Mouse (Mus musculus): ENCODE results near the gene Gm20388. TPM values are rescaled to one million over a fixed set of nuclear protein-coding genes. Genes with fewer than 3 reads are reported as not detected.
A peak's percentile ranks its signal among the peaks of the same experiment; 100 is the strongest.

Gene Gm20388
- polyA plus RNA-seq, 1 experiment from 2014 or later, result not detected

DNA sequence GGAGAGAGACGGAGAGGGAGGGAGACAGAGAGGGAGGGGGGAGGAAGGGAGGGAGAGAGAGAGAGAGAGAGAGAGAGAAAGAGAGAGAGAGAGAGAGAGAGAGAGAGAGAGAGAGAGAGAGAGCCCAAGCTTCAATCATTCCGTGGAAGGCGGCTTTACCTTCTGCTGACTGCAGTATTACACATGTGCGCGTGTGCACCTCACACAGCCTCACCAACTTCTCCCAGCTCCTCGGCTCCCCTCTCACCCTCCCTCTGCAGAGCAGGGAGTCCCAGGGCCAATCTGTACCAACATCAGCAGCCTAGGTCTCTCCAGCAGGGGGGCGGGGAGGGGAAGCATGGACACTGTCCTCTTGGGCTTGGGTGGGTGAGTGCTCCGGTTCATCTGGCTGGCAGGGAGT is 2452.3 kb downstream of the Gm20388 start:
- DNase-seq (ENCODE audit: low spot score, missing footprints), result no peak
- H3K4me1 ChIP-seq (ENCODE audit: control insufficient read depth, insufficient read depth, low read length), result no peaks in the 10 kb centered on the region
- H3K9ac ChIP-seq (ENCODE audit: low read length), result no peak overlapping the region
- no peaks in the 10 kb centered on the region for H3K36me3 ChIP-seq (ENCODE audit: control insufficient read depth, insufficient read depth, low read length)
- 48% methylated on average over 7 of the region's 8 CpGs for WGBS
- no peak for ATAC-seq (ENCODE audit: low FRiP score)
- H3K27ac ChIP-seq (ENCODE audit: low read depth, low read length), result no peak overlapping the region
- no peaks in the 10 kb centered on the region for H3K9me3 ChIP-seq (ENCODE audit: control insufficient read depth, low read length)
- H3K4me2 ChIP-seq, result no peak overlapping the region
- H3K27me3 ChIP-seq (ENCODE audit: control insufficient read depth, insufficient read depth, low read length), result no peaks in the 10 kb centered on the region
- no peak overlapping the region for H3K4me3 ChIP-seq (ENCODE audit: low read depth, low read length)

DNA sequence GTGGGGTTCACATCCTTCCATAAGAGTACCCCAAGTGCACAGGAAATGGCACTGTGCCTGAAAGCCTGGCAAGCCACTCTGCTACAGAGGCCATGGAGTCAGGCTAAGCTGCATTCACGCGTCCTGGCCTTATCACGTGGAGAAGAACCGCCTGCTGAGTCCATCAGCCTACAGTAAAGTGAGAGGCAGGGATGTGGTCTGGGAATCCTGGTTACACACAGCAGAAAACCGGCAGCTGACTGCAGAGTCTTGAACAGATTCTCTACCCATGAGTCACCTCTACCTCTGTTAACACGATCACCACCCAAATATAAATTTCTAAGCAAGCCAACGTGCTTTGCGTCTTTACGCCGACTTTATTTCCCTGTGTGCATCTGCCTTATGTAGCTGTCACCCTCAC is 2457.9 kb downstream of the Gm20388 start:
- ATAC-seq (ENCODE audit: low FRiP score), result no peak
- H3K27me3 ChIP-seq (ENCODE audit: control insufficient read depth, insufficient read depth, low read length), result no peaks in the 10 kb centered on the region; the same call in 1 of the 2 replicates
- no peak overlapping the region for H3K4me2 ChIP-seq
- H3K27ac ChIP-seq (ENCODE audit: low read depth, low read length), result no peak overlapping the region
- no peak overlapping the region for H3K4me3 ChIP-seq (ENCODE audit: low read depth, low read length)
- DNase-seq (ENCODE audit: low spot score, missing footprints), result no peak
- H3K36me3 ChIP-seq (ENCODE audit: control insufficient read depth, insufficient read depth, low read length), result no peaks in the 10 kb centered on the region
- 79% methylated on average over 10 of the region's 10 CpGs for WGBS
- H3K9ac ChIP-seq (ENCODE audit: low read length), result no peak overlapping the region
- H3K9me3 ChIP-seq (ENCODE audit: control insufficient read depth, low read length), result no peaks in the 10 kb centered on the region
- H3K4me1 ChIP-seq (ENCODE audit: control insufficient read depth, insufficient read depth, low read length), result no peaks in the 10 kb centered on the region; the same call in 1 of the 2 replicates

DNA sequence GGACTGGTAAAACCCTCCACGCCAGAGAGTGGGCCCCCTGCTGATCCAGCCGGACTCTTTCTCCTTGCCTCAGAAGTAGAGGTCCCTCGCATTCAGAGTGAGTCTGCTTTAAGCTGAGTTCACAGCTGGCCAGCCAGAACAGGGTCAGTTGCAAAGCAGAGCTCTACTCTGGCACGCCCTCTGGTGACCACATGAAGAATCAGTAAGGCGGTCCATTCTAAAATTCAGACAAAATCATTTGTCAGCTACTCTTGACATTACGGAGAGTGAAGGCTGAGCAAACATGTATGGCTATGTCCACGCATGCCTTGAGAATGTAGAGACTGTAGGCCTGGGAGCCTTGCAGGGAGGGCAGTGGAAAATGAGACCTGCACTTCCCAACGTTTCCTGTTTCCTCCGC is 2459.0 kb downstream of the Gm20388 start:
- H3K36me3 ChIP-seq (ENCODE audit: control insufficient read depth, insufficient read depth, low read length), result no peaks in the 10 kb centered on the region
- H3K9ac ChIP-seq (ENCODE audit: low read length), result no peak overlapping the region

DNA sequence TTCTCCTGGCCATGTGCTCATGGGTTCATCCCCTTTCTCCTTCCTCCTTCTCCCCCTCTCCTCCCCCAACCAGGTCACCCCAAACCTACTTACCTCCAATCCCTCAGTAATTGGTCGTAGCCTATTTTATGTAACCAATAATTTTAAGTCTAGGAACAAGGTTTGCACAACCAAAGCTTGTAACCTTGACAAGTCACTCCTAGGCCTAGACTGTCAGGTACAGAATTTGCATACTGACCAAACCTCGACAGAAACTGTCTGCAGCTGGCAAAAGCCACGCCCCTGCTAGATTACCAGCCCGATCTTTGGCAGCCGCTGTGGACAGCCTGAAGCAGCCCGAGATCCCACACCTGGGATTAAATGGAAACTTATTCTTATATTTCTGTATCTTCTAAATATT is 2461.1 kb downstream of the Gm20388 start:
- ATAC-seq (ENCODE audit: low FRiP score), result no peak
- Histone ChIP-seq H3K9ac (ENCODE audit: low read length) (no peak overlapping the region), H3K4me1 (ENCODE audit: control insufficient read depth, insufficient read depth, low read length) (peaks cover 4% of the 10 kb centered on the region), H3K27ac (ENCODE audit: low read depth, low read length) (no peak overlapping the region), H3K4me3 (ENCODE audit: low read depth, low read length) (no peak overlapping the region), H3K9me3 (ENCODE audit: control insufficient read depth, low read length) (no peaks in the 10 kb centered on the region), H3K27me3 (ENCODE audit: control insufficient read depth, insufficient read depth, low read length) (no peaks in the 10 kb centered on the region; the same call in 1 of the 2 replicates), H3K36me3 (ENCODE audit: control insufficient read depth, insufficient read depth, low read length) (no peaks in the 10 kb centered on the region), H3K4me2 (no peak overlapping the region)
- no peak for DNase-seq (ENCODE audit: low spot score, missing footprints)
- WGBS, result 84% methylated on average over 6 of the region's 6 CpGs

More for the DNA sequence above, 2459.0 kb downstream of the Gm20388 start:
- DNase-seq (ENCODE audit: low spot score, missing footprints), result peak; percentile 89
- Histone ChIP-seq H3K4me2 (no peak overlapping the region), H3K27ac (ENCODE audit: low read depth, low read length) (no peak overlapping the region), H3K4me1 (ENCODE audit: control insufficient read depth, insufficient read depth, low read length) (no peaks in the 10 kb centered on the region; the same call in 1 of the 2 replicates), H3K9me3 (ENCODE audit: control insufficient read depth, low read length) (no peaks in the 10 kb centered on the region), H3K27me3 (ENCODE audit: control insufficient read depth, insufficient read depth, low read length) (no peaks in the 10 kb centered on the region; the same call in 1 of the 2 replicates), H3K4me3 (ENCODE audit: low read depth, low read length) (no peak overlapping the region)
- WGBS, result 15% methylated on average over 9 of the region's 9 CpGs
- peak; percentile 61 for ATAC-seq (ENCODE audit: low FRiP score)

DNA sequence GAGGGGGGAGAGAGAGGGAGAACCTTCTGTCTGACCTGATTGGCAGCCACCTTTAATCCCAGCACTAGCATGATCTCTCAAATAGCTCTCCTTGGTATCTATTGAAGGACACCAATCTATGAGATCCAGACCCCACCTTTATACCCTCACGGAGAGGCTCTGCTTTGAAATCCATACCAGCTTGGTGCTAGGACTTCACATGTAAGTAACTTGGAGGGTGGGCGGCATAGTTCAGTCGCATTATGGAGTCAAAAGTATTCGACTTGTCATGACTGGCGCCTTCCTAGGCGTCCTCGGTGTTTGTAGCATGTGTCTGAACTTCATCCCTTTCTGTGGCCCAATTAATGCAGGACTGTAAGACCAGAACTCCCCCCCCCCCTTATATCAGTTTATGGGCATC is 2464.7 kb downstream of the Gm20388 start:
- Histone ChIP-seq H3K27me3 (ENCODE audit: control insufficient read depth, insufficient read depth, low read length) (no peaks in the 10 kb centered on the region), H3K4me2 (no peak overlapping the region), H3K9ac (ENCODE audit: low read length) (no peak overlapping the region), H3K27ac (ENCODE audit: low read depth, low read length) (no peak overlapping the region), H3K9me3 (ENCODE audit: control insufficient read depth, low read length) (no peaks in the 10 kb centered on the region), H3K4me1 (ENCODE audit: control insufficient read depth, insufficient read depth, low read length) (peaks cover 15% of the 10 kb centered on the region), H3K36me3 (ENCODE audit: control insufficient read depth, insufficient read depth, low read length) (no peaks in the 10 kb centered on the region), H3K4me3 (ENCODE audit: low read depth, low read length) (no peak overlapping the region)
- DNase-seq (ENCODE audit: low spot score, missing footprints) (no peak), ATAC-seq (ENCODE audit: low FRiP score) (no peak)
- 94% methylated on average over 7 of the region's 7 CpGs for WGBS

DNA sequence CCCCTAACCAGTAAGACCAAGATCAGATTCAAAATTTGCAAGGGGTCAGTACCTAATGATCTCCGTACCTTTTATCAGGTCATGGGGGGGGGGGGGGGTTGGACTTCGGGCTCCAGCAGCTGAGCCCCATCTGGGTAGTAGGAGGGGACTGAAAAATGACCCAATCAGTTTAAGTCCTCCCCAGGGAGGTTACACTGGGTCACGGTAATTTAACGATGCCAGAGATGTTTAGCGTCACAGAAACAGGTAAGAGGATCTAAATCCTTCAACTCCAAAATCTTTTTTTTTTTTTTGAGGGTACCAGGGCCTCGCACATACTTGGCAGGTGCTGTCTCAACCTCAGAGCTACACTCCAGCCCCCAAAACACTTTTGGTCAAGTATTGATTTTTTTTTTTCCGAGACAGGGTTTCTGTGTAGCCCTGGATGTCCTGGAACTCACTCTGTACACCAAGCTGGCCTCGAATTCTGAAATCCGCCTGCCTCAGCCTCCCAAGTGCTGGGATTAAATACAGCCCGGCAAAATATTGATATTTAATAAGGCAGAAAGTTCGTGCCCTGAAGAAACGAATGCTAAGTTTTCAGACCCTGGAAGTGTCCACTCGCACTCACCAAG is 2465.2 kb downstream of the Gm20388 start:
- H3K4me1 ChIP-seq (ENCODE audit: control insufficient read depth, insufficient read depth, low read length), result peaks cover 15% of the 10 kb centered on the region
- H3K36me3 ChIP-seq (ENCODE audit: control insufficient read depth, insufficient read depth, low read length), result no peaks in the 10 kb centered on the region
- peak; percentile 49 for ATAC-seq (ENCODE audit: low FRiP score)
- peak overlapping the region; percentile 41 for H3K4me2 ChIP-seq
- WGBS, result 28% methylated on average over 13 of the region's 13 CpGs
- no peaks in the 10 kb centered on the region for H3K9me3 ChIP-seq (ENCODE audit: control insufficient read depth, low read length)
- DNase-seq (ENCODE audit: low spot score, missing footprints), result no peak
- H3K4me3 ChIP-seq (ENCODE audit: low read depth, low read length), result peak overlapping the region; percentile 92
- peak overlapping the region; percentile 51; the same call in 1 of the 2 replicates for H3K9ac ChIP-seq (ENCODE audit: low read length)
- H3K27me3 ChIP-seq (ENCODE audit: control insufficient read depth, insufficient read depth, low read length), result no peaks in the 10 kb centered on the region
- no peak overlapping the region for H3K27ac ChIP-seq (ENCODE audit: low read depth, low read length)

DNA sequence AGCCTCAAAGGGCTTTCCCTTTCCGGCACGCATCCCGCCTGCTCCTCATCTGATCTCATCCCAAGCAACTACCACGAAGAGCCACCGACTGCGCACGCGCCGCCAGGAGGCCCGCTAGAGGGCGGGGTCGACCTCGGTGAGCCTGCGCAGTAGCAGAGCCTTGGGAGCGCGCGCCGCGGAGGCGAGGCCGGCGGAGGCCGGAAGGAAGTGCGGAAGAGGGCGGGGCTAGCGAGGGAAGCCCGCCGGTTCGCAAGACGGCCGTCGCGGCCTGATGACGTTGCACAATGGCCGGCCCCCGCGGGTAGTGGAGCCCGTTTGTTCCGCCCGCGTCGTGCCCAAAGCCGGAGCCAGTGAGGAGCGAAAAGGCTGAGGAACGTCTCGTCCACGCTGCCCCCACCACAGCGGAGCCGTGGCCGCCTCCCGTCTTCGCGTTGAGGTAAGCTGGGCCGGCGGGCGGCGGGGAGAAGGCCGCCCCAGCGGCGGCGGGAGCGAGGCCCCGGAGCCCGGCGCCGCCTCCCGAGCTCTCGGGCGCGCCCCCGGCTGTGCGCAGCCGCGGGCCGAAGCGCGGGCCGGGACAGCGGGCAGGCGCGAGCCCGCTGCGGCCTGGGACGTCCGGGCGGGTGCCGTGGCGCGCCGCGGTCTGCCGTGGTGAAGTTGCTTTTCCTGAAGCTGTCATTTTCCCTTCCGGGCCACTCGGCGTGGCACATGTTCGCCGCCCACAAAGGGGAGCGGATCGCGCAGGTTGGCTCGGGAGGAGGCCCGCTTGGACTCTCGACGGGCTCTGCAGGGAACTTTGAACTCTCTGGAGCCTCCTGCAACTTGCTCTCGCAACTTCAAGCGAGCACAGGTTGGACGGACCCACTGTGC is 2466.0 kb downstream of the Gm20388 start, which contains the start of gene Zc3h18:
TSS of gene Zc3h18 (plus strand) at position 245 of the 867 bp plus-strand sequence.
- under 1% methylated on average over 102 of the region's 107 CpGs for WGBS
- Histone ChIP-seq H3K4me3 (ENCODE audit: low read depth, low read length) (peak within 1 kb of the TSS; percentile 92), H3K36me3 (ENCODE audit: control insufficient read depth, insufficient read depth, low read length) (no peaks in the 10 kb centered on the region), H3K27me3 (ENCODE audit: control insufficient read depth, insufficient read depth, low read length) (no peaks in the 10 kb centered on the region), H3K9ac (ENCODE audit: low read length) (peak within 1 kb of the TSS; percentile 93), H3K4me2 (peak within 1 kb of the TSS; percentile 60), H3K4me1 (ENCODE audit: control insufficient read depth, insufficient read depth, low read length) (peaks cover 15% of the 10 kb centered on the region), H3K27ac (ENCODE audit: low read depth, low read length) (peak within 1 kb of the TSS; percentile 61), H3K9me3 (ENCODE audit: control insufficient read depth, low read length) (no peaks in the 10 kb centered on the region)
- DNase-seq (ENCODE audit: low spot score, missing footprints) (peak; percentile 100), ATAC-seq (ENCODE audit: low FRiP score) (peak; percentile 96)

DNA sequence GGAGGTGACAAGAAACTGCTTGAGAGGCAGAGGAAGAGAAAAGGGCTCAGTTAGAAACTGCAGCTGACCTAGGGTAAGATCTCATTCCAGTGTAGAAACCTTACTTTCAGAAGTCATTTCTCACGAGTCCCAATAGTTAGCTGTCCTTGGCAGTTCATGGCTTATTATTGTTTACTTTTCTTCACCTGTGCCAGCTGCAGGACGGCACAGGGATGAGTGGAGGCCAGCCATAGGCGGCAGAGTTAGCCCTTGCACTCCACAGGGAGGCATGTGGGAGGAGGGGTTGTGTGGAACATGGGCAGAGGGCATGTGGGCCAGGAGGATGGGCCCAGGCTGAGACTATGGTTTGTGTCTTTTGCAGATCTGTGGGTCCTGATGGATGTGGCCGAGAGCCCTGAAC is 2472.4 kb downstream of the Gm20388 start:
- no peak for ATAC-seq (ENCODE audit: low FRiP score)
- WGBS, result 90% methylated on average over 4 of the region's 4 CpGs
- no peak overlapping the region for H3K9ac ChIP-seq (ENCODE audit: low read length)

DNA sequence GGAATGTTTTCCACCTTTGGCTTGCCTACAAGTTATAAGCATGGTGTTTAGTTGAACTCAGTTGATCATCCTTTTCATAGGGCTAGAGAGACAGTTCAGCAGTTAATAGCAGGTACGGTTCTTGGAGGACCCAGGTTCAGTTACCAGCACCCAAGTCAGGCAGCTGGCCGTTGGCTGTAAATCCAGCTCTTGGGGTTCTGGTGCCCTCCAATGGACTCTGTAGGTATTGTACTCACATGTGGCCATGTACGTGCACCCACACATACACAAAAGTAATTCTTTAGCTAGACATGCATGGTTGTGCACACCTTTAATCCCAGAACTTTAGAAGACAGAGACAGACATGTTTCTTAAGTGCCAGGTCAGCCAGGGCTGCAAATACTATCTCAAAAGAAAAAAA is 2478.7 kb downstream of the Gm20388 start:
- no peaks in the 10 kb centered on the region for H3K9me3 ChIP-seq (ENCODE audit: control insufficient read depth, low read length)
- H3K27me3 ChIP-seq (ENCODE audit: control insufficient read depth, insufficient read depth, low read length), result no peaks in the 10 kb centered on the region
- ATAC-seq (ENCODE audit: low FRiP score) (no peak), DNase-seq (ENCODE audit: low spot score, missing footprints) (no peak)
- H3K9ac ChIP-seq (ENCODE audit: low read length), result no peak overlapping the region
- WGBS, result 84% methylated on average over 3 of the region's 3 CpGs
- H3K27ac ChIP-seq (ENCODE audit: low read depth, low read length), result no peak overlapping the region
- no peaks in the 10 kb centered on the region for H3K4me1 ChIP-seq (ENCODE audit: control insufficient read depth, insufficient read depth, low read length)
- H3K4me2 ChIP-seq, result no peak overlapping the region
- no peak overlapping the region for H3K4me3 ChIP-seq (ENCODE audit: low read depth, low read length)
- H3K36me3 ChIP-seq (ENCODE audit: control insufficient read depth, insufficient read depth, low read length), result peaks cover 37% of the 10 kb centered on the region

More for the DNA sequence above, 2472.4 kb downstream of the Gm20388 start:
- Histone ChIP-seq H3K9me3 (ENCODE audit: control insufficient read depth, low read length) (no peaks in the 10 kb centered on the region), H3K36me3 (ENCODE audit: control insufficient read depth, insufficient read depth, low read length) (peaks cover 21% of the 10 kb centered on the region), H3K27me3 (ENCODE audit: control insufficient read depth, insufficient read depth, low read length) (no peaks in the 10 kb centered on the region), H3K4me2 (no peak overlapping the region), H3K4me3 (ENCODE audit: low read depth, low read length) (no peak overlapping the region), H3K27ac (ENCODE audit: low read depth, low read length) (no peak overlapping the region), H3K4me1 (ENCODE audit: control insufficient read depth, insufficient read depth, low read length) (peaks cover 3% of the 10 kb centered on the region; the same call in 1 of the 2 replicates)
- DNase-seq (ENCODE audit: low spot score, missing footprints), result no peak

All from midbrain, embryonic 11.5 days (tissue).